Mouse (Mus musculus): ENCODE results near the gene Ep300.
"Not testable (repeated sequence)": the region's sequence is repeated elsewhere in the genome, so short reads cannot be mapped to it uniquely, and the experiment has no call there.

Gene Ep300

DNA sequence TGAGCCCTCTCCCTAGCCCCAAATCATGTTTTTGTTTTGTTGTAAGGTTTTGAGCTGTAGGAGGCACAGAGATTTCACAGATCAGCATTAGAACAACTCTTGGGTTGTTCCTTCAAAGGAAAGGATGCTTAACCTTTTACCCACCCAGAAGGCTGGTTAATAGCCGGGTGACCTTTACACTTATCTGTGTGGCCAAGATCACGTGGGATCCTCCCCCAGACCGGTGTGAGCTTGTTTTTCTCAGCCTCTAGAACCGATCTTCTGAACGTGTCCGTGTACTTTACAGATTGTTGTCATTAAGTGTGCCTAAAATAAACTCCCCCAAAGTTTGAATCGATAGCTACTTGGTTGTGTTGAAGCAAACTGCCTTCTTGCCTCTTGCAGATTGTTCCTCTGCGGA lies 115.5 kb downstream of the Ep300 start:
- no peak for DNase-seq (ENCODE audit: low spot score)

DNA sequence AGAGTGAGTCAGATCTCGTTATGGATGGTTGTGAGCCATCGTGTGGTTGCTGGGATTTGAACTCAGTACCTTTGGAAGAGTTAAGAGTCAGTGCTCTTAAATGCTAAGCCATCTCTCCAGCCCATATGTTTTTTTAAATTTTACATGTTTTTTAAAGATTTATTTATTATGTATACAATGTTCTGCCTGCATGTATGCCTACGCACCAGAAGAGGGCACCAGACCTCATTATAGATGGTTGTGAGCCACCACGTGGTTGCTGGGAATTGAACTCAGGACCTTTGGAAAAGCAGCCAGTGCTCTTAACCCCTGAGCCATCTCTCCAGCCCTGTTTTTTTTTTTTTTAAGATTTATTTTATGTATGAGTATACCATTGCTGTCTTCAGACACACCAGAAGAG lies 116.2 kb downstream of the Ep300 start:
- not testable (repeated sequence) for DNase-seq (ENCODE audit: low spot score)

Data from spleen, adult 12 weeks (tissue).